Mouse (Mus musculus) C2C12 (cell line): ENCODE measurements around the gene Ttc19. TPM values are rescaled to one million over a fixed set of nuclear protein-coding genes. Genes with fewer than 3 reads are reported as not detected.

Experiments
- H3K27me3 ChIP-seq: one replicate; pipeline ENCODE4 v1.6.1; 2011; ENCODE audit not compliant: control insufficient read depth, insufficient read depth, insufficient read length
- H3K36me3 ChIP-seq: one replicate; pipeline ENCODE4 v1.6.1; 2011; ENCODE audit not compliant: control insufficient read depth, insufficient read depth
- H3K4me3 ChIP-seq: one replicate; pipeline ENCODE4 v1.5.1; 2011; ENCODE audit warnings: mild to moderate bottlenecking, control low read depth; ENCODE audit not compliant: poor library complexity, insufficient read depth, severe bottlenecking
- H3K79me2 ChIP-seq: one replicate; pipeline ENCODE4 v1.6.1; 2011; ENCODE audit not compliant: control insufficient read depth, insufficient read depth
- H3K79me3 ChIP-seq: one replicate; pipeline ENCODE4 v1.6.1; 2011; ENCODE audit warnings: low read depth, control low read depth
- H3ac ChIP-seq: one replicate; pipeline ENCODE3; 2011; ENCODE audit warnings: low read depth; ENCODE audit not compliant: control insufficient read depth, insufficient read length
- CEBPB ChIP-seq: IDR thresholded peaks from one replicate; pipeline ENCODE4 v1.6.1; 2011; ENCODE audit warnings: low read depth, mild to moderate bottlenecking, control low read depth, moderate library complexity
- CTCF ChIP-seq: IDR thresholded peaks from one replicate; pipeline ENCODE4 v1.5.1; 2011; ENCODE audit not compliant: control insufficient read depth, insufficient read depth, insufficient read length
- FOSL1 ChIP-seq: IDR thresholded peaks from one replicate; pipeline ENCODE4 v1.8.0; 2011; ENCODE audit warnings: mild to moderate bottlenecking, low read length; ENCODE audit not compliant: poor library complexity, insufficient read depth, severe bottlenecking
- MAX ChIP-seq: IDR thresholded peaks from one replicate; pipeline ENCODE4 v1.6.1; 2011; ENCODE audit warnings: mild to moderate bottlenecking, control low read depth
- MYOD1 ChIP-seq: IDR thresholded peaks from one replicate; pipeline ENCODE4 v1.6.1; 2011; ENCODE audit warnings: low read depth; ENCODE audit not compliant: control insufficient read depth, insufficient read length
- MYOG ChIP-seq: IDR thresholded peaks from one replicate; pipeline ENCODE4 v1.6.1; 2011; ENCODE audit not compliant: control insufficient read depth, insufficient read length; ENCODE audit errors: extremely low read depth
- USF1 ChIP-seq: IDR thresholded peaks from one replicate; pipeline ENCODE4 v1.6.1; 2011; ENCODE audit warnings: low read depth, mild to moderate bottlenecking, control low read depth, moderate library complexity
- polyA plus RNA-seq: library from polyadenylated mRNA; unstranded; fragments of >200 nt; fragmentation: generic; extraction: Trizol; gene quantifications from one replicate; pipeline ENCODE4 v1.2.1, GENCODE M21; 2012; ENCODE audit warnings: missing spikeins

Gene Ttc19
- polyA plus RNA-seq, 1 experiment: 8.6 TPM

- Histone ChIP-seq H3K79me3 (no peaks in the 10 kb centered on the region), H3ac (no peak overlapping the region), H3K79me2 (no peaks in the 10 kb centered on the region), H3K4me3 (no peak overlapping the region), H3K36me3 (peaks cover 75% of the 10 kb centered on the region), H3K27me3 (no peaks in the 10 kb centered on the region)
- no peak for TF ChIP-seq CTCF
- no peak for TF ChIP-seq USF1
- TF ChIP-seq MYOG: no peak
- TF ChIP-seq MYOD1: no peak
These were observed 12.8 kb downstream of the Ttc19 start for GRCm38 (mm10) chr11:62294121-62294520.

DNA sequence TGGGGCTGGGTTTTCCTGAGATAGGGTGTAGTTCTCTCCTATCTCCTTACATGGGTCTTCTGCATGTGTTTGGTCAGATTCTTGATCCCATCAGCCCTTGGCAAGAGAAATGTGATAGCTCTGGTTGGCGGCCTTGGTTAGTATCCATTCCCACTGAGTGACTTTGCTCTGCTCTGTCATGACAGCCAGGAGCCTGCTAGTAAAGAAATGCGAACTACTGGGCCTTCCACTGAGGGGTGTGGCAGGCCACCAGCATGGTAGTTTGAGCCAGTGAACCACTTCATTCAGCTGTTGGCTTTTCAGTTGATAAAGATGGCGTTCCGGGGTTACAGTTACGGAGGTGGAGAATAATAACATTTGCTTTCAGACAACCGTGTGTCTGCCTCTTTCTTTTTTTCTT, 17.6 kb downstream of the Ttc19 start:
- Histone ChIP-seq H3K4me3 (no peak overlapping the region), H3K79me3 (no peaks in the 10 kb centered on the region), H3ac (no peak overlapping the region), H3K79me2 (no peaks in the 10 kb centered on the region), H3K36me3 (peaks cover 43% of the 10 kb centered on the region), H3K27me3 (no peaks in the 10 kb centered on the region)
- TF ChIP-seq CEBPB: no peak
- no peak for TF ChIP-seq USF1
- no peak for TF ChIP-seq FOSL1
- no peak for TF ChIP-seq MAX
- TF ChIP-seq CTCF: no peak
- TF ChIP-seq MYOG: no peak
- no peak for TF ChIP-seq MYOD1

DNA sequence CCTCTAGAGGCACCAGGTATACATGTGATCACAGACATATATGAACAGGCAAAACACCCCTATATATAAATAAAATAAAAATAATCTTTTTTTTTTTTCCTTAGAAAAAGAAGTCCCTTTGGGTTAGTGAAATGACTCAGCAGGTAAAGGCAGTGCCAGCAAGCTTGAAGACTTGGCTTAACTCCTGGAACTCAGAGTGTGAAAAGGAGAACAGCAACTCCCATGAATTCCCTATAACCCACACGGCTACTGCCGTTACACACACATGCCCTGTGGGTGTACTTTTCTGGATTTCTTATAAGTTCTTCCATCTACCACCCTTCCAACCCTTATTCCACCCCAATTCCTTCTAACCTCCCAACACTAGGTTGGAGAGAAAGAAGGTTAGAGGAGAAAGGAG, 24.6 kb downstream of the Ttc19 start:
- H3K36me3 ChIP-seq: peaks cover 61% of the 10 kb centered on the region
- H3K27me3 ChIP-seq: no peaks in the 10 kb centered on the region
- H3K4me3 ChIP-seq: no peak overlapping the region
- H3K79me2 ChIP-seq: no peaks in the 10 kb centered on the region
- TF ChIP-seq MYOD1: no peak
- H3ac ChIP-seq: no peak overlapping the region
- no peaks in the 10 kb centered on the region for H3K79me3 ChIP-seq

DNA sequence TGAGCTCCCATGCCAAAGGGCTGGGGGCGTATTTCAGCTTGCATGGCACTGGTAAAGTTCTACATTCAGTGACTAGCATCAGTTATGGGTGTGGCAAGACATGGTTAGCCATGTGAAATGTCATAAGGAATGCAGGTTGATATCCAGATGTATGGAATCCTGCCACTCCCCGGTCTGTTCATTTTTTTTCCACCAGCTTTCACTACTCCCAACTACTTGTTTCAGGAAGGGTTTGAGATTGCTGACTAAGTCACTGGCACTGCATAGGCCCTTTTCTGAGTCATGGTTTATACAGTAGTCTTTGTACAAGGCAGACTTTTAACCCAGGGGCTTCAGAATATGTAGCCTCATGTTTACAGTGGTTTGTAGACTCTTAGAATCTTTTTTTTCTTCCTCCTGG, 28.0 kb downstream of the Ttc19 start:
- Histone ChIP-seq H3ac (no peak overlapping the region), H3K4me3 (no peak overlapping the region), H3K79me3 (no peaks in the 10 kb centered on the region), H3K79me2 (no peaks in the 10 kb centered on the region), H3K27me3 (no peaks in the 10 kb centered on the region), H3K36me3 (peaks cover 82% of the 10 kb centered on the region)
- TF ChIP-seq MAX (no peak), FOSL1 (no peak), CTCF (no peak), USF1 (no peak), MYOG (no peak), CEBPB (no peak), MYOD1 (no peak)

GRCm38 (mm10) chr11:62314984-62315383, 33.7 kb downstream of the Ttc19 start:
- no peak for TF ChIP-seq FOSL1
- no peak for TF ChIP-seq USF1
- no peak for TF ChIP-seq CTCF
- no peak for TF ChIP-seq MYOD1
- TF ChIP-seq MYOG: no peak
- TF ChIP-seq CEBPB: no peak
- TF ChIP-seq MAX: no peak
- H3ac ChIP-seq: no peak overlapping the region
- H3K27me3 ChIP-seq: no peaks in the 10 kb centered on the region
- no peaks in the 10 kb centered on the region for H3K79me3 ChIP-seq
- H3K36me3 ChIP-seq: peaks cover 81% of the 10 kb centered on the region
- H3K79me2 ChIP-seq: no peaks in the 10 kb centered on the region
- H3K4me3 ChIP-seq: no peak overlapping the region

DNA sequence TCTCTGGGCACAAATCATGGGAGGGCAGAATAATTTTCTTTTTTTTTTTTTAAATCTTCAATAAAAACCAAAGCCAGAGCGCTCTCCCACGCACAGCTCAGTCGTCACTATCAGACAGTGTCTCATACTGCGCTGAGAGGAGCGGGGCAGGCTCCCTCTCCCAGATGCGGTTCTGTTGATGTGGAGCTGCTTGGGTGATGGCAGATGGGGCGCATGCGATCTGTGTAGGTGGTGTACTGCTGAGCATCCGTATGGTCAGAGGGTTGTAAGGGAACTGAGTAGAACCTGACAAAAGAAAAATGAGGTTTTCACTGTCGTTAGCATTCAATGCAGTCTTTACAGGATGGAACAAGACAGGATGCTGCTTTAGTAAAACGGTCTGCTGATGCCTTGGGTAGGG, 36.5 kb downstream of the Ttc19 start:
- H3K79me2 ChIP-seq: no peaks in the 10 kb centered on the region
- H3K27me3 ChIP-seq: no peaks in the 10 kb centered on the region
- H3K4me3 ChIP-seq: no peak overlapping the region
- H3K79me3 ChIP-seq: no peaks in the 10 kb centered on the region
- H3K36me3 ChIP-seq: peaks cover 94% of the 10 kb centered on the region
- H3ac ChIP-seq: no peak overlapping the region
- TF ChIP-seq MAX (no peak), MYOG (no peak), CEBPB (no peak), CTCF (no peak), USF1 (no peak), MYOD1 (no peak), FOSL1 (no peak)
